Mouse (Mus musculus): ENCODE results near the gene Hip1r.

Hip1r gene

GRCm38 (mm10) chr5:123997811-123998210, 24.4 kb downstream of the Hip1r start:
- no peak for DNase-seq

DNA sequence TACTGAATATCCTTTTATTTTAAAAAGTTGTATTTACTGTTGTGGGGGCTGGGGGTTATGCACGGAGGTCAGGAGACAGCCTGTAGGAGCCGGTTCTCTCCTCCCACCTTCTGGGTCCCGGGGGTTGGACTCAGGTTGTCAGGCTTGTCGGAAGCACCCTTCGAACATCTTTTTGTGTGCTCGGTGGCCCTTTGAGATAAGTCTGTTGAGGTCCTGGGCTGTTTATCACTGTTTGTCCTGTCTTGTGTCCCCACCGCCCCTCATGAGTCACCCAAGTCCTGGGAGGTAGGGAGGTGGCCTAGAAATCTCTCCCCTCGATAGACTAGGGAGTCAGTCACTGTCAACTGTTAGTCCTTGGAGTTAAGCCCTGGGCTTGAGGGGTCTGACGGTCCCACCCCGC, 24.9 kb downstream of the Hip1r start:
- DNase-seq: no peak

GRCm38 (mm10) chr5:124000824-124001223, 27.4 kb downstream of the Hip1r start:
- peak; percentile 91 for DNase-seq

- no peak for DNase-seq
These were observed 27.8 kb downstream of the Hip1r start for GRCm38 (mm10) chr5:124001274-124001673.

- peak; percentile 78 for DNase-seq
These were observed 29.4 kb downstream of the Hip1r start for GRCm38 (mm10) chr5:124002876-124003275.

- DNase-seq: no peak
These were observed 29.9 kb downstream of the Hip1r start for GRCm38 (mm10) chr5:124003375-124003774.

GRCm38 (mm10) chr5:124004356-124005150, 31.1 kb downstream of the Hip1r start:
- peak; percentile 83 for DNase-seq

- DNase-seq: no peak
These were observed 31.7 kb downstream of the Hip1r start for GRCm38 (mm10) chr5:124005151-124005500.

GRCm38 (mm10) chr5:124005591-124005990, 32.2 kb downstream of the Hip1r start:
- DNase-seq: peak; percentile 64

- DNase-seq: no peak
These were observed 32.9 kb downstream of the Hip1r start for GRCm38 (mm10) chr5:124006082-124006873.

DNA sequence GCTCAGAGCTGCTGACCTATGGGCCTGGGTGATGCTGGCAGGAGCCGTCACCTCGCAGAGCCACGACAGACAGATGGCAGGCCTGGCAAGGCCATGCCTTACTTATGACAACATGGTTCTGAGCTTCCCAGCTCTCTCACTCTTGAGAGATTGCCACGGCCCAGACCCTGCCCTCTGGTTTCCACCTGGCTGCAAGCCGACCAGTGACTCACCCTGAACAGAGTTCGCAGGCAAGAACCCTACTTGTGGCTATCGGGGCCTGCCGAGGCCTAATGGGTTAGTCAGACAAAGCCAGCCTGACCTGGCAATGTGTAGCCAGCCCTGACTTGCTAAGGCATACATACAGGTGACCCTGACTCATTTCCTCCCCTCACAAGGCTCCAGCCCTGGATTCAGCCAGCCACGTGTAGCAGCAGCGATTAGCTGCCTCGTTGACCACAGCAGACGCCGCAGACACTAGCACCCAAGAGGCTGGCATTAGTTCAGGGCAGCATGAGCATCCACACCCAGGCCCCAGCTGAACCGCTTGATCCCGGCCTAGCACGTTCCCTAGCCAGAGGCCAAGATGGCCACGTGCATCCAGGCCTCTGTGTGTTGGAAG, 33.6 kb downstream of the Hip1r start:
- DNase-seq: peak; percentile 81

GRCm38 (mm10) chr5:124010077-124010476, 36.6 kb downstream of the Hip1r start:
- no peak for DNase-seq

GRCm38 (mm10) chr5:124010910-124011655, 37.7 kb downstream of the Hip1r start:
- DNase-seq: peak; percentile 79

DNA sequence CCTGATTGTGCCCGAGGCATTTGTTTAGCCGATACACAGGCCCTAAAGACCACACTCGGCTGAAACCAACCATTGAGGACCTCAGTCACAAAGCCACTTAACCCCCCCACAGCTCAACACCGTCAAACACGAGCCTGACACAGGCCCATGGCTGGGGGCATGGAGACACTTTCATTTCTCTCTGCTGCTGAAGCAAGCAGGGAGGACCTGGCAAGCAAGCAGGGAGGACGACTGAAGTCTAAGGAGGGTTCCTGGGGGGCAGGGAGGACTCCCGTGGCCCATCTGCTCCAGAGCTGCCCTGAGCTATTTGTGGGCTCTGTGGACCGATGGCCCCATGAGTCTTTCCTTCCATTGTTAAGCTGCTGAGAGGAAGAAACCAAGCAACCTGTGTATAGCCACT, 38.5 kb downstream of the Hip1r start:
- no peak for DNase-seq

DNA sequence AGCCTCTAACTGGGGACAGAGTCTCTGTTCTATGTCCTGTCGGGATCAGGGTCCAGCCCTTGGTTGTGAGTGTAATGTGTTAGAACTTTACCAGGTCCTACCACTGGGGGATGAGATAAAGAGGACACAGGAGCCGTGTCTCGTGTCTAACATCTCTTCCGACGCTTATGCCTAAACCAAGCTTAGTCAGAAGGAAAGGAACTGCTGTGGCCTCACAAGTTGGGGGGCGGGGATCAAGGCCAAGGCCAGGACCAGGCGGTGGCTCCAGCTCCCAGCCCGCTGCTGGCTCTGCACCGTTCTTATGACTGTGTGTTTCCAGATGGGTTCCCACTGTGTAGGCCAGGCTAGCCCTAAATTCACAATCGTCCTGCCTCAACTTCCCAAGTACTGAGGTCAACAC, 39.5 kb downstream of the Hip1r start:
- DNase-seq: no peak

- DNase-seq: no peak
These were observed 40.3 kb downstream of the Hip1r start for GRCm38 (mm10) chr5:124013747-124014146.

GRCm38 (mm10) chr5:124014180-124014579, 40.8 kb downstream of the Hip1r start:
- DNase-seq: no peak

DNA sequence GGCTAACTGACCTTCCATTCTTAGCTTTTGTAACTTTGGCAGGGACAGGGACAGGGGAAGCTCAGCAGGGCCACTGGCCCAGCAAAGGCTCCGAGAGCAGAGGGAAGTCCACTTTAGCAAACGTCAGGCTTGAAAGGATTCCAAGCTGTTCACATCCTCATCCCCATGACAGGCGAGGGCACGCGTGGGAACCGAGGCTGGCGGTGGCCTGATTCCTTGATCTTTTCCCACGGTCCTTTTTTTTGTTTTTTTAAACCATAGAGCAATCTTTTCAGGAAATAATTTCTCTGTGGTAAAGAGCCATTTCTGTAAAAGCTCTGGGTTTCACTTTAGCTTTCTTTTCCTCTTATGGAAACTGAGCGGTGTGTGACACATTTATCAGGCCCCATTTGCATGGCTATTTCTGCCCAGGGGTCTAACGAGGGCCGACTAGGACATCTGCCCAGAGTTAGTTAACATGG, 41.4 kb downstream of the Hip1r start:
- peak; percentile 79 for DNase-seq

DNA sequence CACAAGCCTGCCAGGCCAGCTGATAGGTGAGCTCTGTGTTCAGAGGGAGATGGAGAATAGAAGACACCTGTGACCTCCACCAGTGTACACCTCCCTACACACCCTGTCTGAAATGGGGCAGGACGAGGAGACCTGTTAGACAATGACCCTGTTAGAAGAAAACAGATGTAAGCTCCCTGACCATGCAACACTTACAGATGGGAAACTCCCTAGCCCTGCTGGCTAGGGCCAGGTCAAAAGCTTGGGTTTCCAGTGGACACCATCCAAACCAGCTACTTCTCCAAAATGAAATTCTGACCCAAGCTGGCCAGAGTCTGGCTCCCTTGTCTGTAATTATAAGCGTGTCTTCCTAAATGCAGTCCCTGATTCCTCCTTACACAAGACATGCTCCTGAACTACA, 42.3 kb downstream of the Hip1r start:
- DNase-seq: no peak

- DNase-seq: no peak
These were observed 42.9 kb downstream of the Hip1r start for GRCm38 (mm10) chr5:124016291-124016821.

- DNase-seq: no peak
These were observed 44.5 kb downstream of the Hip1r start for GRCm38 (mm10) chr5:124017941-124018340.

GRCm38 (mm10) chr5:124018651-124019050, 45.2 kb downstream of the Hip1r start:
- no peak for DNase-seq
